Mouse (Mus musculus) kidney, adult 18-20 months (tissue): Measurements from ENCODE around the gene Atp2a3.

Experiments
- DNase-seq: peaks from one replicate; pipeline ENCODE4 v3.0.0; 2021

The Atp2a3 gene

GRCm38 (mm10) chr11:72955339-72955974 is 5.5 kb upstream of the Atp2a3 start:
- DNase-seq, result no peak

GRCm38 (mm10) chr11:72957318-72957717 is 3.7 kb upstream of the Atp2a3 start:
- no peak for DNase-seq

GRCm38 (mm10) chr11:72959924-72960679 is 867 bp upstream of the Atp2a3 start:
- no peak for DNase-seq

- no peak for DNase-seq
These were observed 272 bp upstream of the Atp2a3 start for GRCm38 (mm10) chr11:72960723-72961071.

- DNase-seq, result no peak
These were observed 1.4 kb downstream of the Atp2a3 start for GRCm38 (mm10) chr11:72962378-72962777.

- no peak for DNase-seq
These were observed 2.3 kb downstream of the Atp2a3 start for GRCm38 (mm10) chr11:72963058-72963788.

GRCm38 (mm10) chr11:72963789-72964294 is 2.9 kb downstream of the Atp2a3 start:
- no peak for DNase-seq

- DNase-seq, result no peak
These were observed 14.1 kb downstream of the Atp2a3 start for GRCm38 (mm10) chr11:72974995-72975503.

- no peak for DNase-seq
These were observed 21.5 kb downstream of the Atp2a3 start for GRCm38 (mm10) chr11:72982516-72982915.

- peak; percentile 27 for DNase-seq
These were observed 22.3 kb downstream of the Atp2a3 start for GRCm38 (mm10) chr11:72983283-72983682.

- no peak for DNase-seq
These were observed 25.8 kb downstream of the Atp2a3 start for GRCm38 (mm10) chr11:72986745-72987144.

GRCm38 (mm10) chr11:72987234-72987633 is 26.3 kb downstream of the Atp2a3 start:
- DNase-seq, result no peak

GRCm38 (mm10) chr11:72987807-72988206 is 26.8 kb downstream of the Atp2a3 start:
- DNase-seq, result no peak

- no peak for DNase-seq
These were observed 28.1 kb downstream of the Atp2a3 start for GRCm38 (mm10) chr11:72989044-72989443.

GRCm38 (mm10) chr11:72990688-72991087 is 29.7 kb downstream of the Atp2a3 start:
- DNase-seq, result no peak

GRCm38 (mm10) chr11:72991961-72992360 is 31.0 kb downstream of the Atp2a3 start:
- no peak for DNase-seq

GRCm38 (mm10) chr11:72996346-72996745 is 35.4 kb downstream of the Atp2a3 start:
- DNase-seq, result no peak

GRCm38 (mm10) chr11:72996781-72997180 is 35.8 kb downstream of the Atp2a3 start:
- no peak for DNase-seq

- DNase-seq, result no peak
These were observed 36.8 kb downstream of the Atp2a3 start for GRCm38 (mm10) chr11:72997529-72998326.

- DNase-seq, result peak; percentile 25
These were observed 37.8 kb downstream of the Atp2a3 start, which contains the start of gene P2rx1 for GRCm38 (mm10) chr11:72998771-72999170. Gene P2rx1, plus strand, starts transcription at chr11:72999103.

GRCm38 (mm10) chr11:73001029-73001428 is 40.1 kb downstream of the Atp2a3 start:
- peak; percentile 78 for DNase-seq

- DNase-seq, result peak; percentile 76
These were observed 45.4 kb downstream of the Atp2a3 start for GRCm38 (mm10) chr11:73006377-73006776.
